Mouse (Mus musculus) G1E (cell line): ENCODE measurements around the gene Fam129a. TPM values are rescaled to one million over a fixed set of nuclear protein-coding genes. Genes with fewer than 3 reads are reported as not detected.

Experiments
- ATAC-seq: 2 replicates; pipeline ENCODE4 v1.8.0; 2016; ENCODE audit warnings: mild to moderate bottlenecking; ENCODE audit not compliant: insufficient number of reproducible peaks, poor library complexity, low FRiP score, severe bottlenecking; ENCODE audit errors: extremely low read depth
- DNase-seq: peaks from one replicate; pipeline ENCODE4 v3.0.0; 2012; ENCODE audit warnings: low spot score
- H3K27me3 ChIP-seq: 2 replicates; pipeline ENCODE4 v1.6.1; 2012; ENCODE audit warnings: mild to moderate bottlenecking, low read length, inconsistent platforms; ENCODE audit not compliant: insufficient read depth
- H3K36me3 ChIP-seq: replicated peaks from 2 replicates; pipeline ENCODE3; 2012; ENCODE audit warnings: mild to moderate bottlenecking, inconsistent platforms
- H3K4me1 ChIP-seq: 2 replicates; pipeline ENCODE4 v1.6.1; 2012; ENCODE audit warnings: low read depth, low read length, inconsistent platforms, mixed read lengths; ENCODE audit not compliant: insufficient read depth
- H3K4me3 ChIP-seq: 2 replicates; pipeline ENCODE4 v1.5.1; 2012; ENCODE audit warnings: low read depth, mild to moderate bottlenecking, inconsistent platforms, low read length, moderate library complexity, mixed read lengths
- H3K9me3 ChIP-seq: replicated peaks from 2 replicates; pipeline ENCODE4 v1.6.1; 2012; ENCODE audit warnings: inconsistent platforms
- CTCF ChIP-seq: IDR thresholded peaks from 2 replicates; pipeline ENCODE4 v1.5.1; 2012; ENCODE audit warnings: low read depth, low read length, inconsistent platforms, mixed read lengths
- GATA1 ChIP-seq: IDR thresholded peaks from 2 replicates; pipeline ENCODE4 v1.6.1; 2012; ENCODE audit warnings: borderline replicate concordance, low read length, inconsistent platforms, mixed read lengths
- GATA2 ChIP-seq: IDR thresholded peaks from 2 replicates; pipeline ENCODE4 v1.6.1; 2012; ENCODE audit warnings: low read depth, low read length, inconsistent platforms, borderline replicate concordance
- POLR2AphosphoS5 ChIP-seq: IDR thresholded peaks from 2 replicates; pipeline ENCODE4 v1.6.1; 2012; ENCODE audit warnings: low read depth, low read length, inconsistent platforms; ENCODE audit not compliant: insufficient replicate concordance
- TAL1 ChIP-seq: conservative IDR thresholded peaks from 2 replicates; pipeline ENCODE4 v1.6.1; 2012; ENCODE audit warnings: low read depth, low read length, inconsistent platforms, mixed read lengths
- polyA plus RNA-seq: library from polyadenylated mRNA; stranded (reverse); fragments of >175 nt; gene quantifications from 2 replicates; pipeline ENCODE4 v1.2.3, GENCODE M21; 2012
- total RNA-seq, 2 experiments: library from RNA; stranded (forward) in 1 of 2; stranded (reverse) in 1 of 2; fragments of 200-1000 nt in 1 of 2; fragments of >200 nt in 1 of 2; fragmentation: Nextera tagmentation in 1 of 2; gene quantifications; 2 replicates each; pipeline ENCODE4 v1.2.3; 2014 to 2017

Fam129a gene
- total and polyA plus RNA-seq, 3 experiments, result 0.60 TPM; not detected in 2

- no peaks in the 10 kb centered on the region for H3K9me3 ChIP-seq
- ATAC-seq, result no peak
- peaks cover 39% of the 10 kb centered on the region for H3K36me3 ChIP-seq
- TF ChIP-seq GATA2, result no peak
- TF ChIP-seq POLR2AphosphoS5, result no peak
- no peak for TF ChIP-seq GATA1
- TF ChIP-seq TAL1, result no peak
- TF ChIP-seq CTCF, result no peak
- no peak for DNase-seq
- H3K27me3 ChIP-seq, result no peaks in the 10 kb centered on the region
- H3K4me1 ChIP-seq, result peaks cover 30% of the 10 kb centered on the region
- H3K4me3 ChIP-seq, result no peak overlapping the region
Measured at GRCm38 (mm10) chr1:151758301-151758700, 187.3 kb downstream of the Fam129a start.

- TF ChIP-seq GATA1 (no peak), CTCF (no peak), TAL1 (no peak), POLR2AphosphoS5 (no peak), GATA2 (no peak)
- ATAC-seq (no peak), DNase-seq (no peak)
- Histone ChIP-seq H3K27me3 (no peaks in the 10 kb centered on the region), H3K36me3 (peaks cover 44% of the 10 kb centered on the region), H3K9me3 (no peaks in the 10 kb centered on the region), H3K4me1 (peaks cover 23% of the 10 kb centered on the region), H3K4me3 (no peak overlapping the region)
Measured at GRCm38 (mm10) chr1:151758991-151759390, 188.0 kb downstream of the Fam129a start.

- Histone ChIP-seq H3K4me3 (no peak overlapping the region), H3K27me3 (no peaks in the 10 kb centered on the region), H3K36me3 (peaks cover 60% of the 10 kb centered on the region), H3K4me1 (no peaks in the 10 kb centered on the region), H3K9me3 (no peaks in the 10 kb centered on the region)
- ATAC-seq, result no peak
- no peak for TF ChIP-seq POLR2AphosphoS5
- TF ChIP-seq TAL1, result no peak
- no peak for TF ChIP-seq GATA2
- no peak for TF ChIP-seq CTCF
- TF ChIP-seq GATA1, result no peak
- no peak for DNase-seq
Measured at GRCm38 (mm10) chr1:151764236-151764635, 193.2 kb downstream of the Fam129a start.

- ATAC-seq (no peak), DNase-seq (no peak)
- no peak for TF ChIP-seq GATA2
- no peak for TF ChIP-seq GATA1
- no peak for TF ChIP-seq POLR2AphosphoS5
- TF ChIP-seq TAL1, result no peak
- no peaks in the 10 kb centered on the region for H3K9me3 ChIP-seq
- H3K4me3 ChIP-seq, result no peak overlapping the region
- peaks cover 67% of the 10 kb centered on the region for H3K36me3 ChIP-seq
- no peaks in the 10 kb centered on the region for H3K4me1 ChIP-seq
- H3K27me3 ChIP-seq, result no peaks in the 10 kb centered on the region
Measured at GRCm38 (mm10) chr1:151766166-151766565, 195.2 kb downstream of the Fam129a start.

- peaks cover 67% of the 10 kb centered on the region for H3K36me3 ChIP-seq
- ATAC-seq, result no peak
- no peaks in the 10 kb centered on the region for H3K27me3 ChIP-seq
- TF ChIP-seq CTCF, result 0 out of 2 replicates have a peak, but pooled peaks have one; percentile 8
- no peak for TF ChIP-seq GATA2
- no peak overlapping the region for H3K4me3 ChIP-seq
- H3K9me3 ChIP-seq, result no peaks in the 10 kb centered on the region
- DNase-seq, result no peak
- H3K4me1 ChIP-seq, result no peaks in the 10 kb centered on the region
Measured at GRCm38 (mm10) chr1:151766976-151767654, 196.1 kb downstream of the Fam129a start.

- H3K4me1 ChIP-seq, result no peaks in the 10 kb centered on the region
- TF ChIP-seq GATA2, result no peak
- TF ChIP-seq POLR2AphosphoS5, result no peak
- TF ChIP-seq TAL1, result no peak
- TF ChIP-seq GATA1, result no peak
- no peak for TF ChIP-seq CTCF
- DNase-seq (no peak), ATAC-seq (no peak)
- no peak overlapping the region for H3K4me3 ChIP-seq
- H3K27me3 ChIP-seq, result no peaks in the 10 kb centered on the region
- peaks cover 66% of the 10 kb centered on the region for H3K36me3 ChIP-seq
- H3K9me3 ChIP-seq, result no peaks in the 10 kb centered on the region
Measured at GRCm38 (mm10) chr1:151769200-151769913, 198.4 kb downstream of the Fam129a start.

Other genes with a start within 250 kb of the Fam129a start
- 899 and 907 TPM in 2 replicates for gene Ivns1abp, start 226.7 kb upstream of the Fam129a start, total RNA-seq (2014; fragmentation: Nextera tagmentation)
- 1,364 and 1,435 TPM in 2 replicates for gene Ivns1abp, start 226.7 kb upstream of the Fam129a start, total RNA-seq (2017)
- gene Ivns1abp, start 226.7 kb upstream of the Fam129a start, polyA plus RNA-seq, result 182 and 230 TPM in 2 replicates
- gene Swt1, start 142.7 kb upstream of the Fam129a start, total RNA-seq (2014; fragmentation: Nextera tagmentation), result 118 and 152 TPM in 2 replicates
- gene Swt1, start 142.7 kb upstream of the Fam129a start, total RNA-seq (2017), result 58.9 and 70.8 TPM in 2 replicates
- gene Swt1, start 142.7 kb upstream of the Fam129a start, polyA plus RNA-seq, result 0.76 and 1.3 TPM in 2 replicates
- 132 and 147 TPM in 2 replicates for gene Trmt1l, start 142.6 kb upstream of the Fam129a start, total RNA-seq (2014; fragmentation: Nextera tagmentation)
- 62.4 and 69.9 TPM in 2 replicates for gene Trmt1l, start 142.6 kb upstream of the Fam129a start, total RNA-seq (2017)
- 21.2 and 23.5 TPM in 2 replicates for gene Trmt1l, start 142.6 kb upstream of the Fam129a start, polyA plus RNA-seq
- 192 and 210 TPM in 2 replicates for gene Rnf2, start 70.2 kb upstream of the Fam129a start, total RNA-seq (2014; fragmentation: Nextera tagmentation)
- gene Rnf2, start 70.2 kb upstream of the Fam129a start, total RNA-seq (2017), result 161 and 166 TPM in 2 replicates
- gene Rnf2, start 70.2 kb upstream of the Fam129a start, polyA plus RNA-seq, result 74.5 and 92.5 TPM in 2 replicates
- gene Edem3, start 184.2 kb downstream of the Fam129a start, total RNA-seq (2014; fragmentation: Nextera tagmentation), result 31.2 and 33.7 TPM in 2 replicates
- 60.2 and 64.0 TPM in 2 replicates for gene Edem3, start 184.2 kb downstream of the Fam129a start, total RNA-seq (2017)
- gene Edem3, start 184.2 kb downstream of the Fam129a start, polyA plus RNA-seq, result 5.7 and 7.7 TPM in 2 replicates